In the genomic region with DNA sequence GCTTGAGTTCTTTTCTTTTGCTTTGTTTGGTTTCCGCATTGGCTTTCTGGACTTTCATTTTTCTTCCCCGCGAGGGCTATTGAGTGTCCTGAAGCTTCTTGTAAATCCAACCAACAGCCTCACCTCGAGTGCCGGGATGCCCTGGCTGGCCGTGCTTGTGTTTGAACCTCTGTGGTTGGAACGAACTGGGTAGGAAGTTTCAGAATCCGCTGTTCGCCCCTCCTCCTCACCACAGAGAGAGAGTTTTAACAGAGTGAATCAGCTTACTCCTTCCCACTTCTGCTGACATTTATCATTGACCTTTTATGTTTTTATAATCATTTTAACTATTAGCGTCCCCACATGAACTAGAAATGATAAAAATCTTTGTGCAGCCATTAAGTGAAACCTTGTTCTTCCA, we compare ENCODE assay signal across 24 mouse cellular contexts. TPM values are rescaled to one million over a fixed set of nuclear protein-coding genes. Genes with fewer than 3 reads are reported as not detected.
DNase-seq lines count a peak whose midpoint lies in the region; ATAC-seq and TF ChIP-seq lines count a peak whose summit lies in the region.
"Had no signal": no experiment of that assay in that cellular context is flagged by ENCODE, and none has a peak within 500 bp of the region (broad histone marks: within the 10 kb centered on the region; RNA-seq: fewer than 3 reads in every experiment).

No protein-coding gene starts in this region.

- H3K36me3 ChIP-seq in thymus, adult 2 months (ENCODE audit: control insufficient read depth, insufficient read depth, low read length), result no peaks in the 10 kb centered on the region
- H3K36me3 ChIP-seq: embryonic facial prominence, embryonic 12.5 days; G1E; heart, embryonic 10.5 days; hindbrain, embryonic 13.5 days had no signal

- TF ChIP-seq POLR2A in thymus, adult 2 months (IDR thresholded peaks at IDR 0.05; ENCODE audit: control insufficient read depth, extremely low read depth, insufficient read depth, low read length, poor library complexity), result no peak

- WGBS in thymus, adult 2 months, result 48% methylated on average over 10 of the region's 10 CpGs

- H3K27me3 ChIP-seq in thymus, adult 2 months (ENCODE audit: control insufficient read depth, insufficient read depth, low read length), result no peaks in the 10 kb centered on the region
- H3K27me3 ChIP-seq: embryonic facial prominence, embryonic 12.5 days; forebrain, embryonic 13.5 days; hindbrain, embryonic 13.5 days had no signal

- no peak for TF ChIP-seq CTCF in thymus, adult 2 months (IDR thresholded peaks at IDR 0.05; ENCODE audit: borderline replicate concordance, control insufficient read depth, extremely low read depth, insufficient read depth, low read length, poor library complexity)

- no peaks in the 10 kb centered on the region; the same call in 1 of the 2 replicates for H3K4me1 ChIP-seq in thymus, adult 2 months (replicated peaks; ENCODE audit: control insufficient read depth, insufficient read depth, low read length)
- H3K4me1 ChIP-seq: embryonic facial prominence, embryonic 12.5 days; forebrain, embryonic 13.5 days; heart, embryonic 10.5 days; hindbrain, embryonic 13.5 days had no signal

- peak; percentile 72 for ATAC-seq in inflammation-experienced regulatory T-cells, adult 6 months
- ATAC-seq in frontal cortex, adult (ENCODE audit: low TSS enrichment), result no peak
- ATAC-seq in erythroid progenitor cell, adult 5-6 weeks (replicated peaks; ENCODE audit: low FRiP score, poor library complexity, severe bottlenecking), result no peak
- ATAC-seq: forebrain, embryonic 13.5 days; forebrain, postnatal 0 days; intestine, postnatal 0 days had no signal

- peak; percentile 5 for DNase-seq in thymus, postnatal 25 days
- DNase-seq in thymus, adult 2 months, result no peak
- peak; percentile 46 for DNase-seq in CD4-positive, CD25-positive, alpha-beta regulatory T cell, adult 2 months (ENCODE audit: low read depth, low spot score)
- peak; percentile 6 for DNase-seq in T-cell, adult 2 months (ENCODE audit: low spot score)
- no peak for DNase-seq in MN1 (ENCODE audit: low spot score)
- DNase-seq: B cell, adult 2 months; cerebellum, adult 11 months; cerebellum, adult 8-10 months; cerebellum, postnatal 14 days; forebrain, postnatal 0 days; gastrocnemius, adult 2 months; gastrocnemius, postnatal 36 days; heart, adult 18-20 months; heart, postnatal 10 days; kidney, adult 8-10 months had no signal

- H3K4me3 ChIP-seq in thymus, adult 2 months (ENCODE audit: control insufficient read depth, insufficient read depth, low read length), result no peak overlapping the region
- H3K4me3 ChIP-seq: embryonic facial prominence, embryonic 12.5 days; forebrain, embryonic 13.5 days; gastrocnemius, adult 2 months; heart, embryonic 10.5 days; hindbrain, embryonic 13.5 days had no signal

- no peak overlapping the region for H3K27ac ChIP-seq in thymus, adult 2 months (ENCODE audit: control insufficient read depth, insufficient read depth, low read length)
- H3K27ac ChIP-seq: embryonic facial prominence, embryonic 12.5 days; forebrain, embryonic 13.5 days; gastrocnemius, adult 2 months; heart, embryonic 10.5 days; hindbrain, embryonic 13.5 days had no signal

RNA-seq across cellular contexts. Expression of gene Ndfip2, which starts 18.3 kb away (rescaled TPM):
- 57.7 and 59.2 TPM in 2 replicates for polyA plus RNA-seq in thymus, adult 2 months (2012; rRNA removed)
- polyA plus RNA-seq in inflammation-experienced regulatory T-cells, adult 6 months (2017; shearing (Covaris generic)), result 10 to 100 TPM; 40.2 to 58.3 (median 41.3) TPM
- 5.8 and 16.8 TPM in 2 replicates for total RNA-seq in erythroid progenitor cell, adult 5-6 weeks (2015; ENCODE audit: low replicate concordance)
- 0.68 and 5.1 TPM in 2 replicates for total RNA-seq in erythroid progenitor cell, adult 5-6 weeks (2017; ENCODE audit: low replicate concordance)

Comparison
In these comparisons a context has a peak if more than half of its experiments do, and no peak if none do; other contexts are left out.
1. DNase-seq: peak in thymus, postnatal 25 days (single experiment), CD4-positive, CD25-positive, alpha-beta regulatory T cell, adult 2 months (single experiment) and T-cell, adult 2 months (single experiment); none in thymus, adult 2 months (single experiment) and MN1 (single experiment).